Mouse (Mus musculus) forebrain, embryonic 12.5 days (tissue): Measurements from ENCODE around the gene Rbm34. TPM values are rescaled to one million over a fixed set of nuclear protein-coding genes. Genes with fewer than 3 reads are reported as not detected.

ENCODE experiments used
- polyA plus RNA-seq: library from polyadenylated mRNA; unstranded; fragments of >200 nt; fragmentation: Nextera tagmentation; extraction: Ambion mirVana; gene quantifications from 2 replicates; pipeline ENCODE4 v1.2.1, GENCODE M21; 2016

The Rbm34 gene
- polyA plus RNA-seq, 1 experiment from 2014 or later, result 33.0 TPM

Other genes starting within 250 kb of the Rbm34 start
- gene Tomm20, start 25.2 kb downstream of the Rbm34 start, polyA plus RNA-seq, result 194 and 201 TPM in 2 replicates
- 37.0 and 37.8 TPM in 2 replicates for gene Pard3, start 92.8 kb upstream of the Rbm34 start, polyA plus RNA-seq